Mouse (Mus musculus): ENCODE measurements around the gene Fam83b.

The Fam83b gene

DNA sequence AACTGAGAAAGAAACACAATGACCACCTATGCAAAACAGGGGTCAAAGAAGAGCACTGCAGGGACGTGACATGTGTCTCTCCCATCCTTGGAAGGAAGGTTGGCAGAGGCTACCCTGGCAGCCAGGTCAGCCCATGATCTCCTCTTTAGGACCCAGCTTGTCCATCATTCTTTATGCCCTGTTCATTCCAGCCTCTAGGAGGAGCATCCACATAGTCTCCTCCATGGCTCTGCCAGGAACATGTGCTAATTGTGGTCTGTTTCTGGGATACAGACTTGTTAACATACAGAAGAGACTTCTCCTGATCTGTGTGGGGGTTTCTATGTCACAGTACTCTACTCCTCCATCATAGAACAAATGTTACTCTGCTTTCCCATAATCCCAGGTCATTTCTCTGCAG is 48.3 kb downstream of the Fam83b start:
- DNase-seq = no peak

DNA sequence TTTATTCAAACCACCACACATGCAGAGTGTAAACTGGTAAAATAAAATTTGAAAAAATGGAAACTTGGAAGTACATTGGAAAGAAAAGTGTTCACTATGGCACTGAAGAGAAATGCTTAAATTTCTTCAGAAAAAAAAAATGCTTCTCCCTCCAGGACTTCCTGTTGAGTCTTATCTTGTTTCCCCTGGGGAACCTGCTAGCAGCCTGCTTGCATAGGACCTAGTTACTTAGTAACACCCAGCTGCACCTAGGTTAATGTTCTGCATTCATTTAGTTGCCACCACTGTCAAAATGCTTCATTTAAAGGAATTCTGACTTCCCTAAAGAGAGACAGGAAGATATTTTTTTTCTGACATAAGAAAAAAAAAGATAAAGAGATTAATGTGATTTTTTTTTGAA is 61.3 kb downstream of the Fam83b start:
- DNase-seq = no peak

DNA sequence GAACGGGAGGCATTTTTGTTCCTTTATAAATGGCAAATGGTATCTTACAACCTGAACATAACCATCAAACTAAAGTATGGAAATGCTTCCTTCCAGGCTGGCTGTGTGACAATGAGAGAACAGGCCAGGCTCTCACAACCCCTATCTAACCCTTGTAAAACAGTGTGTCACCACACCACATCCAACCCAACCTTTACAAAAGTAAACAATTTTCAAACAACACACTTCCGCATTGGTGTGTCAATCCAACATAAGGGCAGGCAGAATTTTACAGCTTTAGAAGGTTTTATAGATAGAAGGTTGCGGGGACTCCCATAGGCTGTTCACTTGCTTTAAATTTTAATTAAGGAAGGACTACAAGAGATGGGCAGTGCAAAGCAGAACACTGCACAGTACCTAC is 77.2 kb downstream of the Fam83b start:
- DNase-seq = no peak

DNA sequence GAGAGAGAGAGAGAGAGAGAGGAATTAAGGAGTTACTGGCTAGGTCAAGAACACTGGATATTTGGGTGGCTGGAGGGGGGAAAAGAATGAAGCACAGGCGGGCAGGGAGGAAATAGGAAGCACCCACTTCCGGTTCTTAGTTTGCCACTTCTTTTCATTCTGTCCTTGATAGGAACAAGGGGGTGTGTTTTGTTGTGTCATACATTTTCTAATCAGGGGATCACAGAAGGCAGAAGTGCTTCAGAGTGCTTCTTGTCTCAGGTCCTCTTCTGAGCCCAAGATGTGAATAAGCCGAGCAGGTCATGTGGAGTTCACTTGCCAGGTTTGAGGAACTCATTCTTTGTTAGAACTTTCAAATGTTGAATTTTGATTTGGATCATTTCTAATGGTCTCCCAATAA is 86.8 kb downstream of the Fam83b start:
- DNase-seq = no peak

DNA sequence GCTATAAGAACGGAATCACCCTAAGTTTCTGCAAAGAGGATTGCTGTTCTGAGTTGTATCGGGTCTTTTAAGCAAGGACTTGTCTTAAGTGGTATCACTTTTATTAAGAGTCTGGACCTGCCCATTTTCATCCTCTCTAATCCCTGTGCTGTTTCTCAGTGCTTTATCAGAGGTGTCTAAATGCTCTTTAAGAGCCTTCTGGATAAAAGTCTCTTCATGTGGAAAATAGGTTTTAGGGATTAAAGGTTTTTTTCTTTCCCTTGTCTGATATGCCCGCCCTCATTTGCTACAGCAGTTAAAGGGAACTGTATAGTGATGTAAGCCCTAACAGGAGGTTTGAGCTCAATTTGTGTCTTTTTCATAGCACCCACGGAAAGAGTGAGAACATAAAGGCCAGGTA is 97.4 kb downstream of the Fam83b start:
- DNase-seq = no peak

DNA sequence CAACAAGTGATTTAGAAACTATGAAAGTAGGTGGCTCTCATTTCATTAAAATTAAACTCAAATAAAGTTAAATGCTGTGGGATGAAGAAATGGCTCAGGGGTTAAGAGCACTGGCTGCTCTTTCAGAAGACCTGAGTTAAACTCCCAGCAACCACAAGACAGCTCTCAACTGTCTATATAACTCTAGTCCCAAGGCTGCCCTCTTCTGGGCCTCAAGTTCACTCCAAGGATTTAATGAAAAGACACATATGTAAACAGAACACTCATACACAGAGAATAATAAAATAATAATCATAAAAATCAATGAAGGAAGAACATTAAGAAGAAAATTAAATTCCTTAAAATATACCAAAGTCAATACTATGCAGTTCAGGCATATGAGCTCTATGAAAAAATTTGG is 105.4 kb downstream of the Fam83b start:
- DNase-seq = no peak

DNA sequence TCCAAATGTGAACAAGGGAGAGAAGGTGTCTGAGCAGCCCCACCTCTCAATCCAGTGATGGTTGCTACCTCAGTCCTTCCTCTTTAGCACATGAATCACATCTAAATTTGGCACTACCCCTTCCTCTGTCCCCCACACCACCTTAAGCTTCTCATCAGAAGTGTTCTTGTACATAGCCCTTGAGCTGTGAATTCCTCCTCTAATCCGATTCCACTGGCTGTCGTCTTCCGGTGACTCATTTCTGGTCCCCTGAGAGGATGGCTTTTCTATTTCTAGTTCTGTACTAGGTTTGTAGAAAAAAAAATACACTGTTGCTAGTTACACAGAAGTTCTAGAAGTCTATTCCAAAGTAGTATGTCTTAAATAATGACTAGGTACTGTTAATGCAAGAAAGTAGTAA is 111.2 kb downstream of the Fam83b start:
- no peak for DNase-seq
